Mouse (Mus musculus): ENCODE results near the gene Pde4b.

The Pde4b gene

DNA sequence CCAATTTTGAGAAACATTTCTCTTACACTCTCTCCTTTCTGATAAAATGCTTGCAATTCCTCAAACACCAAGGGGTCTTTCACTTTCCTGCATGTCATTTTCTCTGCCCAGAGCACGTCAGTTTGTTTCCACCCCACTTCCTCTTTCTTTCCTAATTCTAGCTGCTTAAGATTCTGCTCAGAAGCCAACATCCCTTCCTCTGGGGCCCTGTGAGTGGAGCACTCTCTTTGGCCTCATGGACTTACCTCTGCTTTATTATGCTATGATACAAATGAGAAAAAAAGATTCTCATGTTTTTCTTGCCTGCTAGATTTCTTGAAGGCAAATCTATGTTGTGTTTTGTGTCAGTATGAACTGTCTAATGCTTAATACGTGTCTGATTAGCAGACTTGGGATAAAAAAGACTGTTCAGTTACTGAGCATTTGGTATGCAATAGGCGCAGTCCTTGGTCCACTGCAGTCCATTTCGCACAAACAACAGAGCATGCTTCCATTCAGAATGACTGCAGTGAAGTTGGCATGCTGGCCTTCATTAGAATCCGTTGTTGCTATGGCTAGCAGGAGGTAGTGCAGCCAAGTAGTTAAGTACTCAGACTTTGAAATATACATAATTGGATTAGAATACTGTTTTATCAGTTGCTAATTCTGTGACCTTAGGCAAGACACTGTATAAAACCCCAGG, 446.8 kb downstream of the Pde4b start:
- in situ Hi-C loops (cut with MseI, MboI) = no loop called here

DNA sequence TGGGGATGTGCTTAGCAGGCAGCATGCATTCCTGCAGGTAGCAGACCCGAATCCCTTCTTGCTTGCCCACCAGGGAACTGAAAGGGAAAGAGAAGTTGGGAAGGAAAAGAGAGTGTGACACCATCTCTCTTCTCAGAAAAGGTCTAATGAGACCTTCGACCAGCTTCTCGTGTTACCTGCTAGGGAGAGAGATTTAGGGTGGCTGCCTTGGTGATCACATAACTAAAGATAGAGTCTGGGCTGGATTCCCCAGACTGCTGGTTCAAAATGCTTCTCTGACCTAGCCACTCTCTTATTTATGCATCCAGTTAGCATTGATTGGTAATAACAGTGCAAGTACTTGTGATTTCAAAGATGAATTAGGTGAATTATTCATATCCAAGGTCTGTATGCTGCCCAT, 448.5 kb downstream of the Pde4b start:
- in situ Hi-C loops (cut with MseI, MboI) = no loop called here

DNA sequence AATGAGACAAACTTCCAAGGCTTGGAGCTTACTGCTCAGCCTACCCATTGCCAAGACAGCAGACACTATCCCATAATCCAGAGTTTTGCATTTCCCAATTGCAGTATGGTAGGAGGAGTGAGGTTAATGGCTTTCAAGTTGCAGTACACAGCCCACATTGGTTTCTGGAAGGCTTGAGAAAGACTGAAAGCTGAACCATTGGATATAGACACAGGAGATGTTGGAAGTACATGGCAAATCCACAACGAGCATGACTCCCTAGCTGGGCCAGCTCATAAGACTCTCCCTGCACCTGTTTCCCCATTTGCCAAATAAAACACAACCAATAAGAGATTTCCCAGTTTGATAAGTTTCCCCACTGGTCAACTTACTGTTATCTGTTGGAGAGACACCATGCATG, 450.9 kb downstream of the Pde4b start:
- in situ Hi-C loops (cut with MseI, MboI) = no loop called here

DNA sequence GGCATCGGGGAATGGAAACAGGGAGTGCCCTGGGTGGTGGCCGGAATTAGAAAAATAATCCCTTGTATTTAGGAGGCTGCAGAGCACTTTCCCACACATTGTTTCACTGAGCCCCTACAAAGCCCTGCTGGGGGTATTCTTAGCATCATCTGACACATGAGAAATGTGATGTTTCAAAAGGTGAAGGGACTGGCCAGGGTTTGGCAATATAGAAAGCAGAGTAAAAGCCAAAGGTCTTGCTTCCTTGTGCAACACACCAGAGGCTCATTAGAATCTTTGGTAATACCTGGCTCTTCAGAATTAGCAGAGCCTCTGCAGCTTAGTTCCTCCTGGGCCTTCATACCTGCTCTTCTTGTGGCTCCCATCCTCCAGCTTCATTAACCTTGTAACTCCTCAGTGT, 451.4 kb downstream of the Pde4b start:
- in situ Hi-C loops (cut with MseI, MboI) = no loop called here

DNA sequence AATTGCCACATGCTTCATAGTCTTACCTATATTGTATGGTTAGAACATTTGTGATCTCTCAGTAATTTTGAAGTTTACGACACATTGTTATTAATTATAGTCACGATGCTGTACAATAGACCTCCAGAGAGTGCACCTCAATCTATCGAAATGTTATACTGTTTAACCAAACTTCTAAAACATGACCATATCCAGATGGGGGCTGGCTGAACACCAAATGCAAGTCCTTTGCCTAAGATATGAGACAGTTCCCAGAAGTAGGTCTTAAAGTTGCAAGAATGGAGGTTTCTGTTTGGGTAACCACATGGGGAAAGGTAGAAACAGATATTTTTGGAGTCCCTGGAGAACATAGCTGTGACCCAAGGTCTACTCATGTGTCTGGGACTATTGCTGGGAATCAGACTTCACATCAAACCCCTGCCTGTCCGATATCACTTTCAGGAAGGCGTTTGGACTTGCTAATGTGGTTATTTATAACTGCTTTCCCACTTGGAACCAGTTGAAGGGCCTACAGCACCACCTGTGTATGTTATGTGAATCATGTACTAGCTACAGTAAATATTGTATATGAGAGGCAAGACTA, 452.3 kb downstream of the Pde4b start:
- in situ Hi-C loops (cut with MseI, MboI) = no loop called here

DNA sequence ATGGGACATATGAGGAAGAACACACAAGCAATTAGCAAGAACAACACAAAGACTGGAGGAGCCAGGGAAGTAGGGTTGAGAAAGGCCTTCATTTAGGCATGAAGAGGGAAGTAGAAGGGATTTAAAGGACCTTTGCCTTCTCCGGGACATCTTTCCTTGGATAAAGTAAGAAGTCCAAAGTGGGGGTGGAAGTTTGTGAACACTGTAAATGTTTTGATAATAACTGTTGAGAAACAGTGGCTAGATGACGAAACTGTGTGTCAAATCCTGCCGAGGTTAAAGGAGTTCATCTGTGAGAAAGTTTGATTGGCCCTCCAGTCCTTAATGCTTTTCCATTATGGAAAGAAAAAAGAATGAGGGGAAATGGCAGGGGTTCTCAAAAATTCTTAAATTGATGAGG, 455.6 kb downstream of the Pde4b start:
- in situ Hi-C loops (cut with MseI, MboI) = no loop called here

DNA sequence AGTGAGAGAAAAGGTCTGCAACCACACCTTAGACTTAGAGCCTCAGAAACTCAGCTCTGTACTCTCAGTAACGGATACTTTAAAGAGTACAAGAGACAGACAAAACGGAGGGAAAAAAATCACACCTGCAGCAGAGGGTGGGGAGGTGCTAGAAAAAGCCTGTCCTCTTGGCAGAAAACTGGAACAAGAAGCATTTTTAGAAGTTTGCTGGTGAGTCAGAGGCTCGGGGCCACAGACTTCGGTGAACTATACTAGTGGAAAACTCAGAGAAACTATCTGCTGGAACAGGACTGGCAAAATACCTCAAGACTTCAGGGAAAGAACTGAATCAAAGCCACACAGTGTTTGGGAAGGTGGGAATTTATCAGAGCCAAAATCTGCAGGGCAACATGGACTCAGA, 457.9 kb downstream of the Pde4b start:
- in situ Hi-C loops (cut with MseI, MboI) = no loop called here

DNA sequence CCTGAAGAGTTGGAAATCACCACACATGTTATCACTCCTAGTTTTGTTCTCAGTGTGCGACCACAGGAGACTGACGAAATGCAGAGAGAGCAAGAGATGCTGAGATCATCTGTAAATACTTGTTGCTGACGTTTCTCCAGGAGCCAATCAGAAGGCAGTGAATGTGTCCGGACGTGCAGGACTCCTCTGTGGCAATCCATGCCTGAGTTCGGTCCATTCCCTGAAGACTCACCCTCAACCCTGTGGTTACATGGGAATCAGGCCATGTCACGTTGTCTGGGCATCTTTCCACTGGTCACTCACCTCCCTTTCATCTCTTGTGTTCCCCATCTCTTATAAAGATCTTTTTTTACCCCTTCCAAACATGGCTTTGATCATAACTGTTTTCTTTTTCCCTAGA, 468.2 kb downstream of the Pde4b start:
- in situ Hi-C loops (cut with MseI, MboI) = no loop called here

DNA sequence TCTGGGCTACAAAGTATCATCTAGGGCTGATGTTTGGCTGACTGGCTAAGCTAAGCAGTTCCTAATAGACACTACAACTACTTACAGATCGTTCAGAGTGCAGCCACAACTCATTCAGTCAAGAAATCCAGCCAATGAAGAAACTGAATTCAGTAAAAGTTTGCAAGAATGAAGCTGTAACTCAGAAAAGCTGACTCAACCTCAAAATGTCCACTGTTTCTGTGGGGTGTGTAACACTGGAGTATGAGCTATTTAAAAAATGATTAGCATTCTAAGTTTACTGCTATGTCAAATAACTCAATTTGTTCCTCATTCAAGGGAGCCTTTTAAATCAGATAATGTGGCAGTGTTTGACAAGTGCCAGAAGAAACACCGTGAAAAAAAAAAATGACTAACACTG, 469.7 kb downstream of the Pde4b start:
- in situ Hi-C loops (cut with MseI, MboI) = no loop called here

DNA sequence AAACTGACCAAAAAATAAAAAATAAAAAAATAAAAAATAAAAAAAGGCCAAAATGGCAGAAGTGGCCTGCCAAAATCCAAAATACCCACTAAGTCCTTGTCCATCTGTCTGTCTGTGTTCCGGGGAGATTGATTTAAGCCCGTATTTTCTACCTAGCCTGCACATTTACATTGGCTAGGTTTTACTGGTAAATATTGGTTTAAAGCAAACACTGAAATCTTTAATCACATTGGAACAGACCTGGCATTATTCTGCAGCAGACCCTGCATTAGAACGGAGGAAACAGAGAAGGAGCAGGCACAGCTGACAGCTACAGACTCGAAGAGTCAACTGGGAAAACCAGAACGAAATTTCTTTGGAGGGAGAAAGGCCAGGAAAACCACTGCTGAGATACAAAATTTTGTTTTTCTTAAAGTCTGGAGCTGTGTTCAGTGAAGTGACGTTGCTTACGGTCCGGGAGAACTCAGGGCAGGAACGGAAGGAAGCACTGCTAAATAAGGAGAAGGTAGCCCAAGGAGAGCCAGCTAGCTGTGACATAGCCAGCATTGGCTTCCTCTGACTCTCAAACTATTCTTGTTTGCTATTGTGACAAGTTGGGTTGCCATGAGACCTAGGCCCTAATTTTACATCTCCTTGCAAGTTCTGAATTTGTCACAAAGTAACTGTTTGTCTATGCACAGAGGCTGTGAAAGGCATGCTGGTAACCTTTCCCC, 470.3 kb downstream of the Pde4b start:
- in situ Hi-C loops (cut with MseI, MboI) = no loop called here

DNA sequence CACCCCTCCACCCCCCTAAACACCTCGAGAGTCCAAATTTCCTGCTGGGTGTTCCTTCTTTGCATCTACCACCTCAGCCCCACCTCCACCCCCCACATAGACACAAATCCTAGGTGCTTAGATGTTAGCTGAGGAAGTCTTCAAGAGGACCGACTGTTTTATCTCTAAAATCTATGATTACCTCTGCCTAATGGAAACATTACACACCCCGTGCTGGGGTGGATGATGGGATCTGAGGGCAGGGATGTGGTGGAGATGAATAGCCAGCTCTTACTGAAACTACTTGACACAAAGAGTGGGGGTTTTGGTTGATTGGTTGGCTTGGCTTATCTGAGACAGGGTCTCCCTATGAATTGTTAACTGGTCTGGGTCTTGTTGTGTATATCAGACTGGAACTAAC, 471.0 kb downstream of the Pde4b start:
- in situ Hi-C loops (cut with MseI, MboI) = no loop called here

DNA sequence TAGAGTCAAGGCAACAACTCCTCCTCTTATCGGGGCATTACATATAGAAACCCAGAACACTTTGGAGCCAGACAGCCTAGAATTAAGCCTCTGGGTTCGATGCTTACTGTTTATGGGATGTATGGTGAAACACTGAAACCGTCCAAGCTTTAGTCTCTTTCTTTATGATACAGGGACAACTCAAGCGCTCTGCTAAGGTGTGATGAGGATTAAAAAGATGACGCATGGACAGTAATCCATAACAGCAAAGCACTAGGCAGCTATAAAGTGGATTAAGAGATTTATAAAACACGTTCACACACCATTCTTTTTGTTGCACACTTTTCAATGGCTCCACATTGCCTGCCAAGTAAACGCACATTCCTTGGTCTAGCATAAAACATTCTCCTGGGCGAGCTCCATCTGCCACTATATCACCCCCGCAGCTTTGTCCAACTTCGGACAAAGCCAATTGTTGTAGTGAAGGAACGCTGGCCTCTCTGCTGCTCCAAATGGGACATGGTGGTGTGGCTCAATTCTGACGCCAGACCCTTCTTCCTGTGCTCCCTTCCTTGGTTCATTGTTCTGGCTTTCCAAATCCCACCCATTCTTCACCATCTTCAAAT, 473.4 kb downstream of the Pde4b start:
- in situ Hi-C loops (cut with MseI, MboI) = no loop called here

DNA sequence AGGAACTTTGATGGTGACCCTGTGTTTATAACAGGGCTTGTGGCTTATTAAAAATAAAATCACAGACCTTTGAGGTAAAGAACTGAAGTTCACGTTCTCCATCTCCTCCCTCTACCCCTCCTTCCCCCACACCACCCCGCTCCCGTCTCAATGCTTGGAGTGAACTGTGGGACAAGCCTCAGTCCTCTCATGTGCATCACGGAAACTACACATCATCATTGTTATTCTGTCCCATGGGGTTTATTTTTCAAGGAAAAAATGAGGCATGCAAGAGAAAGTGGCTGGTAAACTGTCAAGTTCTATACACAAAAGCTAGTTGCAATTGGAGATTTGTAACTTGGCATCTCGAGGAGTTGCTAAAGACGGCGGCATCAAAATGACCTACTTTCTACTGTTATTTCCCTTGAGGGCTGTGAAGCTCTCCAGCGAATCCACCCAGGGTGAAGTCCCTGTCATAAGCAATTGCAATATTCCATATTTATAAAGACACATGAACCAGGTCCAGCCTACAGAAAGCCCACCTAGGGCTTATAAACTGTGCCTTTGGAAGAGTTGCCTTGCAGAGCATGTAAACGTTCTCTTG, 476.0 kb downstream of the Pde4b start:
- in situ Hi-C loops (cut with MseI, MboI) = no loop called here

DNA sequence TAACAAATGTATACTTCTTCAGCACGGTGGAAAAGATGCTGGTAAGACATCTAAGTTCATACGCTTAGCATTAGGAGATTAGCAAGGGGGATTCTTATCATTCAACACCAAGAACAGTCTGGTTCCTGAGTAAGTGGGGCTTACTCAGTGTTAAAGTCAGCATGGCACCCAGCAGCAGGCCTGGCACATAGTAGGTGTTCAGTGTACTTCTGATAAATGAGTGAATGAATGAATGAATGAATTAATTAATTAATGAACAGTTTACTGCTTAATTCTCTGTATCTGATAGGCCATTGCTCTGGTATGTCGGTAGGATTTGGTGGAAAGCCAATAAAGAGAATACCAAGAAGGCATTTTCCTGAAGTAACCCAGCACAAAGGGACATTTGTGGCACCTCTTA, 476.9 kb downstream of the Pde4b start:
- in situ Hi-C loops (cut with MseI, MboI) = no loop called here

DNA sequence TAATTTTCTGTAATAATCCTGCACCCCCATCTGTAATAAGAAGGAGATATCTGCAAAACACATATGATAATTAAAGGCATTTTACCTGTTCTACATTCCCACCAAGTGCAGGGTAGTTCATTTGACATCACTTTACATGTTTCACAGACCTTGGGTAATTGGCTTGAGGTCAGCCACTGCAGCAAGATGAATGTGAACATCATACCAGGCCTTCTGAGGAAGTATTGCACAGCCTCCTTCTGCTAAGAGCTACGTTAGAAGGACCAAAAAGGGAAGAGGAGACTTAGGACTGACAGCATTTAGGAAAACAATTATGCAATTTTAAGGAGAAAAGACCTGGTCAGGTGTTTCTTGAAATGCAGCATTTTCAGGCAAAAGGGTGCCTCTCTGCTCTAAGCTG, 479.1 kb downstream of the Pde4b start:
- in situ Hi-C loops (cut with MseI, MboI) = no loop called here

DNA sequence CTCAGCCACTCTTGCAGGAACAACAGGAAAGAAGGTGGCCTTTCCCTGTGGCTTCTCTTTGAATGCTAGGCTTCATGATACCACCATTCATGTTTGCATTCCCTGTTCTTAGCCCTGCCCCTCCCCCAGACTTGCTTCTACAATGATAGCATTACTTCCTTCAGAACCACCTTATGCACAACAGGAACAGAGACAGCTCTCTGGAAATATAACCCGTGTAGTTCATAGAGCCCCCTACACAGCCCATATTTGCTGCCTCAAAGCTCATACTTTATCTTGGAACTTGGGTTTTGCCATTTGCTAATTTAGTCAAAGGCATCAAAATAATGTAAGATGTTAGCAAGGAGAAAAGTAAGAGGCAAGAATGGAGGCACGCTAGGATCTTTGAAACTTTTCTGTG, 479.8 kb downstream of the Pde4b start:
- in situ Hi-C loops (cut with MseI, MboI) = no loop called here

DNA sequence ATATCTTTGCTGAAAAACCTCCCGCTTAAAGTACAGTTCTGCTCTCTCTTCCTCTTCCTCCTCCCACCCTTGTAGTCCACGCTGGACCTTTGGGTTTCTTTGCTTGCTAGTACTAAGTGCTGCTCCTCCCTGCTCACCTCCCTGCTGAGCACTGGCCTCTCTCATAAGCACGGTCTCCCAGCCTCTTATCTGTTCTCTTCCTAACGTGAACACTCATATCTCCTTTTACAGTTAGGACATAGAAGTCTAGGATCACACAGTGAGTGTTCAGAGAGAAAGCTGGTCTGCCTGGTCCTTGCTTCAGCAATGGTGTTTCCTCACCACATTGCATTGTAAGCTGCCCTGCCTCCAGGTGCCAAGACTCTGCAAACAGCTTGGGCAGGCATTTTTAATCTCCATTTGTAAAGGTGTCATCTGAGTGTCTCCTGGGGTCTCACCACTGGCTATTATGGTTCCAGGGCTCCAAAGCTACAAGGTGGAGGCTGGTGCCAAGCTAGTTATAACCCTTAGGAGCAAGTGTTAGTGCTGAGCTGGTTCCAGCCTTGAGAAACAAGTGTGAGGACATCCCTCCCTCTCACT, 480.4 kb downstream of the Pde4b start:
- in situ Hi-C loops (cut with MseI, MboI) = no loop called here

DNA sequence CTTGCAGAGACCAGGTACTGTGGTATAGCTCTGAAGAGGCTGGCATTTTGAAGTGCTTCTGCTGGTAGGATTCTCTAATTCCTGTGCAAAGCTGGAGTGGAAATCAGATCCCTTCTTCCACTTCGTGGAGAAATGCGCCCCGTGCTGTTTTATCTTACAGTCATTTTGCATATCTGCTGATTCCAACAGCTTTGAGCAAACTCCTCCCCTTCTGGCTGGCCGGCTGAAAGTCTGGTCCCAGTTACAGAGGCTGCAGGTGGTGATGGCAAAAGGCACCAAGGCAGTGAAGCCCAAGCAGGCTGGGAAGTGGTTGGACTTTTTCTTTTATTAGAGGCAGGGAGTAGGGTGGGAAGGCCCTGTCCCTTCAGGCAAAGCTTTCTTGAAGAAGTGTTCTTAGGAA, 481.2 kb downstream of the Pde4b start:
- in situ Hi-C loops (cut with MseI, MboI) = no loop called here

DNA sequence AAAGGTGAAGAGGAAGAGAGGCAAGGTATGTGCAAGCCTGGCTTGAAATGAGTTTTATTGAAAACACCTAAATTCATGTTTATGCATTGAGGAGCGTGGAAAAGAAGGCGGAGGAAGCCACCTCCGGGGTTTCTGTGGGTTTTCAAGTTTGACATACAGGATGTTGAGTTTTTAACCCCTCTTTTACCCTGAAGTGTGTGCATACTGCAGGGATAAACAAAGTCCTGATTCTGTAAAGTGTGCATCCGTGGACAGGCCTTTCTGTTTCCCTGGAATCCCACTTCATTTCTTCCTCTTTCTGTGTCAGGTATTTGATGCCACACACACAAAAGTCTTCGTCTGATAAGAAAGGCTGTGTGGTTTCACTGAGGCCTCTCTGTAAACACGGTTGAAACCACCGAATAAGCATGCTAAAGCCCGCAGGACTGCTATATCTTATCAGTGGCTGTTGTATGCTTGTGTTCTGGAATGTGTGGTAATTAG, 481.8 kb downstream of the Pde4b start:
- in situ Hi-C loops (cut with MseI, MboI) = no loop called here

DNA sequence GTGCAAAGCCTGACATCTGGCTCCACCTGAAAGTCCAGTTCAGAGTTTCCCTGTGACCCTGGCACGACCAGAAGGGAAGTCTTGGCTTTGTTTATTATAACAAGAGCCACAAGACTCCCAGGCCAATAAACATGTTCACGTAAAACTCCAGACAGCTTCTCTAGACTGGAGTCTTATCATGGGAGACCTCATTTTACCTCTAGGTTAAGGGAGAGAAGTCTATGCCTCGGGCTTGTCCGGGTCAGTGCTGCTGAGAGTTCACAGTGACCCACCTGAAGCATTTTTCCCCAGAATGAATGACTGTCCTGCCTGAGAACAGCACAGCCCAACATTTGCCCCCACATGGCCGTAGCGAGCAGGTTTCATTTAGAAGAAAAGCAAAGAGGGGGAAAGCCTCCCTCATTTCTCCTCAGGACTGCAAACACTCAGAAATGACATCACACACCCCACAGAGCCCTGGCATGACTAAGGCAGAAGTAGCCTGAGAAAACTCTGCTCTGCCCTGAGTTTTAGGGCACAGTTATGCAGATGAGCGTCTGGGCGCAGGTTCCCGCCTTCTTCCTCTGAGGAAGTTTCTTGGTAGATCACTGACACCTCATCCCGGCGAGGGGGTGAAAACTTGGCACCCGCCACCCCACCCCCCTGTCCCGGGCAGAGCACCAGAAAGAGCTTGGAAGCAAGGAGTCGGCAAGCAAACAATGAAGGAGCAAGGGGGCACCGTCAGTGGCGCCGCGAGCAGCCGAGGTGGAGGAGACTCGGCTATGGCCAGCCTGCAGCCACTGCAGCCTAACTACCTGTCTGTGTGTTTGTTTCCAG, 482.8 kb downstream of the Pde4b start:
- in situ Hi-C loops (cut with MseI, MboI) = no loop called here

DNA sequence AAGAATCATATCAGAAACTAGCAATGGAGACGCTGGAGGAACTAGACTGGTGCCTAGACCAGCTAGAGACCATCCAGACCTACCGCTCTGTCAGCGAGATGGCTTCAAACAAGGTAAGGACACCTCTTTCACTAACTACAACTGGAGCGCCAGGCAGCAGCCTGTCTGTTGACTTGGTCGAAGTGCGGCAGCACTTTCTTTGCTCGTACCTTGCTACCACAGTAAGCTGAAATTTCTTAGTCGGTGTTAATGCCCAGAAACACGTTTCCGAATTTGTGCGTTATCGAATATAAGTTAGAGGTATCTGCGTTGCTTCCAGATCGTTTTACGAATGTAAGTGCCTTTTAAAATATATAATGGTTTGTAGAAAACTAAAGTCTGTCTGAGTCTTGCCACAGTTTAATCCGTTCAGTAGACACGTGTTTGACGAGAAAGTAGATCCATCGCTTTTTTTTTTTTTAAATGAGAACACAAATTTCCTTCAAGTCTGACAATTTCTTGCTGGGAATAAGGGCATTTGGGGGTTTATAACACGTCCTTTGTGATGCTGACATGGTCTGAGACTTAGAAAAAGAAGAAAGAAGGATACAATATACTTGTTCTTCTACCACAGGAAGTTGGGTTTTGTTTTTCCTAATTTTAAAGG, 483.5 kb downstream of the Pde4b start:
- in situ Hi-C loops (cut with MseI, MboI) = no loop called here
